Mouse (Mus musculus) erythroblast, embryonic 14.5 days (primary cell): ENCODE data around the gene Olfr94.

Experiments used
- GATA1 ChIP-seq: IDR thresholded peaks from 2 replicates; pipeline ENCODE4 v1.6.1; 2012; ENCODE audit warnings: low read length, inconsistent platforms, mixed read lengths
- TAL1 ChIP-seq: IDR thresholded peaks from 3 replicates; pipeline ENCODE4 v1.6.1; 2012; ENCODE audit warnings: low read length, inconsistent platforms, mixed read lengths

DNA sequence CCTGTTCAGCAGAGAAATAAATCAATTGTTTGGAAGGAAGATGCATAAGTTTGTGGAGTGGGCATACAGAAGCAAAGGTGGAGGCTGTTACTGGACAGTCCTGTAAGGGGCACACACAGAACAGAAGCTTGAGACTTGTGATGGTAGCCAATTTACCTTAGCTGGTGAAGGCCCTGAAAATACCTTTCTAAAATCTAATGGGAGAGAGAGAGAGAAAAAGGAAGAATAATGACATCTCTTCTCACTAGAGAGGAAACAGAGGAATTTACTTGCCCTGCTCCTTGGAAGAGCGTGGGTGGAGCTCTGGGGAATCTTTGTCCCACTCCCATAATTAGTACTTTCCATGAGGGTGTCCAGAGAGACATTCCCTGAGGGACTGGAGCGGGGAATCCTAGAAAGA is at the start of gene Olfr94:
- TF ChIP-seq TAL1 (no peak), GATA1 (no peak)
